Mouse (Mus musculus) thymus, postnatal 36 days (tissue): ENCODE data around the gene Diaph2.
A peak's percentile ranks its signal among the peaks of the same experiment; 100 is the strongest.
"Not testable (repeated sequence)": the region's sequence is repeated elsewhere in the genome, so short reads cannot be mapped to it uniquely, and the experiment has no call there.

Experiments used
- DNase-seq, 2 experiments: peaks; one replicate each; pipeline ENCODE4 v3.0.0; 2022; ENCODE audit warnings: mixed read lengths in 2 of 2

Gene Diaph2

GRCm38 (mm10) chrX:129833887-129834286, 84.3 kb downstream of the Diaph2 start:
- no peak for DNase-seq

- DNase-seq: peak in 1 of 2 experiments; percentile 1
Observed at GRCm38 (mm10) chrX:129884465-129884864, 134.9 kb downstream of the Diaph2 start.

GRCm38 (mm10) chrX:129925806-129926205, 176.3 kb downstream of the Diaph2 start:
- DNase-seq: no peak

GRCm38 (mm10) chrX:129974816-129975215, 225.3 kb downstream of the Diaph2 start:
- DNase-seq: no peak

- no peak for DNase-seq
Observed at GRCm38 (mm10) chrX:130008210-130008609, 258.7 kb downstream of the Diaph2 start.

- no peak for DNase-seq
Observed at GRCm38 (mm10) chrX:130019735-130020134, 270.2 kb downstream of the Diaph2 start.

GRCm38 (mm10) chrX:130044525-130044924, 295.0 kb downstream of the Diaph2 start:
- no peak for DNase-seq

- no peak for DNase-seq
Observed at GRCm38 (mm10) chrX:130149216-130149615, 399.7 kb downstream of the Diaph2 start.

- DNase-seq: no peak
Observed at GRCm38 (mm10) chrX:130152164-130152563, 402.6 kb downstream of the Diaph2 start.

GRCm38 (mm10) chrX:130173126-130173525, 423.6 kb downstream of the Diaph2 start:
- DNase-seq: no peak

- no peak for DNase-seq
Observed at GRCm38 (mm10) chrX:130187891-130188290, 438.3 kb downstream of the Diaph2 start.

GRCm38 (mm10) chrX:130188449-130188848, 438.9 kb downstream of the Diaph2 start:
- no peak for DNase-seq

- DNase-seq: no peak
Observed at GRCm38 (mm10) chrX:130189250-130189649, 439.7 kb downstream of the Diaph2 start.

GRCm38 (mm10) chrX:130197412-130197811, 447.9 kb downstream of the Diaph2 start:
- DNase-seq: not testable (repeated sequence)

GRCm38 (mm10) chrX:130205243-130205642, 455.7 kb downstream of the Diaph2 start:
- no peak for DNase-seq

GRCm38 (mm10) chrX:130212227-130212626, 462.7 kb downstream of the Diaph2 start:
- no peak for DNase-seq

- DNase-seq: no peak
Observed at GRCm38 (mm10) chrX:130212759-130213158, 463.2 kb downstream of the Diaph2 start.

GRCm38 (mm10) chrX:130230045-130230444, 480.5 kb downstream of the Diaph2 start:
- no peak for DNase-seq

- DNase-seq: no peak
Observed at GRCm38 (mm10) chrX:130235167-130235566, 485.6 kb downstream of the Diaph2 start.

- DNase-seq: no peak
Observed at GRCm38 (mm10) chrX:130246652-130247051, 497.1 kb downstream of the Diaph2 start.

- no peak for DNase-seq
Observed at GRCm38 (mm10) chrX:130253664-130254063, 504.1 kb downstream of the Diaph2 start.

GRCm38 (mm10) chrX:130265707-130266106, 516.2 kb downstream of the Diaph2 start:
- DNase-seq: no peak

GRCm38 (mm10) chrX:130279144-130279543, 529.6 kb downstream of the Diaph2 start:
- no peak for DNase-seq

GRCm38 (mm10) chrX:130281484-130281883, 531.9 kb downstream of the Diaph2 start:
- no peak for DNase-seq

GRCm38 (mm10) chrX:130287032-130287431, 537.5 kb downstream of the Diaph2 start:
- peak in 1 of 2 experiments; percentile 4 for DNase-seq

- DNase-seq: no peak
Observed at GRCm38 (mm10) chrX:130289775-130290174, 540.2 kb downstream of the Diaph2 start.
